Mouse (Mus musculus) macrophage (primary cell): ENCODE results near the gene Cst7. TPM values are rescaled to one million over a fixed set of nuclear protein-coding genes. Genes with fewer than 3 reads are reported as not detected.
"Not testable (repeated sequence)": the region's sequence is repeated elsewhere in the genome, so short reads cannot be mapped to it uniquely, and the experiment has no call there.

Experiments
- H3K27ac ChIP-seq: fragments of 350-480 bp; formaldehyde crosslinking; 2 replicates; pipeline ENCODE4 v1.9.0; 2021
- H3K36me3 ChIP-seq: fragments of 350-480 bp; formaldehyde crosslinking; 2 replicates; pipeline ENCODE4 v1.9.0; 2021; ENCODE audit errors: inconsistent target
- H3K4me3 ChIP-seq: fragments of 350-480 bp; formaldehyde crosslinking; 2 replicates; pipeline ENCODE4 v1.9.0; 2021; ENCODE audit errors: inconsistent target
- H3K79me2 ChIP-seq: fragments of 350-480 bp; formaldehyde crosslinking; 2 replicates; pipeline ENCODE4 v1.9.0; 2021; ENCODE audit errors: inconsistent target
- WGBS: methylation state at CpG from one replicate; pipeline ENCODE4 v1.1.7; 2026; ENCODE audit warnings: inconsistent platforms; ENCODE audit not compliant: missing documents; 5-methylcytosine and 5-hydroxymethylcytosine counted together
- polyA plus RNA-seq: library from polyadenylated mRNA; stranded (reverse); fragments of 250-400 nt; gene quantifications from 3 replicates; pipeline ENCODE4 v1.2.4, GENCODE M21; 2018; ENCODE audit warnings: inconsistent platforms
- total RNA-seq, 78 experiments: library from RNA; depleted of rRNA; stranded (reverse); fragments of 250-400 nt; gene quantifications; 1 replicate in 9 of 78; 2 replicates in 24 of 78; 3 replicates in 43 of 78; 4 replicates in 2 of 78; pipeline ENCODE4 v1.2.4; 2018; ENCODE audit warnings: inconsistent platforms in 56 of 78

Cst7 gene
- total RNA-seq (2018; cell fraction: chromatin; rRNA removed): 10 to 100 TPM in 13 of 26 experiments, 1 to 10 TPM in 7, under 1 TPM in 1, not detected in 5; 0.94 to 58.1 (median 12.1) TPM
- 100 to 1,000 TPM in 13 of 26 experiments, 10 to 100 TPM in 13; 10.0 to 363 (median 137) TPM for total RNA-seq (2018; cell fraction: cytosol; rRNA removed)
- 100 to 1,000 TPM in 5 of 26 experiments, 10 to 100 TPM in 14, 1 to 10 TPM in 7; 2.0 to 163 (median 64.5) TPM for total RNA-seq (2018; cell fraction: nucleus; rRNA removed)
- polyA plus RNA-seq: 5.6 to 14.2 TPM (median 9.1 TPM) in 3 replicates

DNA sequence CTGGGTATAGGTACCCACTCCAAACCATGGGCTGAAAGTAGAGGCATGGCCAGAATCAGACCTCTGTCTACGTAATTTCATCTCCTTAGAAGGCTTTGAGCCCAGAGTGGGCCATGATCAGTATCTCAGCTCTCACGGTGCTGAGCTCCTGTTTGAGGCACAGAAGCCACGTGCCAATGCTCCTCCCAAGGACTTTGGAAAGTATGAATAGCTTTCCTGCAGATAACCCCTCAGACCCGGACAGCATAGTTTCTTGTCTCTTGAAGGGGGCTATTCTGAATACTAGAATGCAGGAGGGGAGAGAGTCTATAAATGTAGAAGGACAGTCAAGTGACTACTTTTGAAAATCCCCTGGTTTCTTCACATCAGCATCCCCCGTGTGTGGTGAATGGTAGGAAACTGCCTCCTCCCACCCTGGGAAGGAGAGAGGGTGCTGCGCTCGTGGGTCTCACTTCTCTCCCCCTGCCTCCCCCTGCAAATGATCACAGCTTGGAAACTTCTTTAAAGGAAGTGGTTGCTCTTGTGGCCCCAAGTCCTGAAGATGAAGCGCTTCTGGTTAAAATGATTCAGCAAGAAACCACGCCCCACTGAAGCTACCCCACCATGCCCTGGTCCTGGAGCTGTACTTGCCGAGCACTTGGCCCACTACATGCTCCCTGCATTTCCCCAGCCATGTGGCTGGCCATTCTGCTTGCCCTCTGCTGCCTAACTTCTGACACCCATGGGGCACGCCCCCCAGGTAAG is at the start of gene Cst7:
TSS of gene Cst7 (plus strand) at position 569 of the 744 bp plus-strand sequence.
- 17% methylated on average over 10 of the region's 11 CpGs for WGBS
- H3K27ac ChIP-seq: no peak within 1 kb of the TSS
- no peak within 1 kb of the TSS; the same call in 1 of the 2 replicates for H3K4me3 ChIP-seq
- no peaks in the 10 kb centered on the region for H3K79me2 ChIP-seq
- no peaks in the 10 kb centered on the region for H3K36me3 ChIP-seq

DNA sequence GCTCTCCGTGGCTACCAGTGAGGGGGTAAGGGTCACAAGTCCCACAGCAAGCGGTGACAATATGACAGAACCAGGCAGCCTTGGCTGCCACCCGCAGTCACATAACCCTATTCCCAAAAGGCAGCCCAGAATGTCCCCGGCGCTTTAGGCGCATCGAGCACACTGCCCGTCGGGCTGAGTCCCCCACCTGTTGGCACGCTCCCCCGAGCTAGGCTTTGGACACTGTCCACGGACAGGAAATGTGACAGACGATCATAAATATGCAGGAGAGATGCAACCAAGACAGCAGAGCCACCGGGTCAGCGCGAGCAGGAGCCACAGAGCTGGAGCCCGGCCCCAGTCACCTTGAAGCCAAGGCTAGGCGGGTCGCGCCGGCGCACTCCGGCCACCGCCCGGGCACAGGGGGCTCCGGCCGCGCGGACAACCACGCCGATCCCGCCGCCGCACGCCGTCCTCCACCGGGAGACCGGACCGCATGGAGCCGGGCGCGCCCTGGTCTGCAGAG is 44.5 kb upstream of the Cst7 start:
- 7% methylated on average over 41 of the region's 42 CpGs for WGBS
- Histone ChIP-seq H3K79me2 (no peaks in the 10 kb centered on the region), H3K4me3 (no peak overlapping the region), H3K36me3 (no peaks in the 10 kb centered on the region), H3K27ac (no peak overlapping the region)

DNA sequence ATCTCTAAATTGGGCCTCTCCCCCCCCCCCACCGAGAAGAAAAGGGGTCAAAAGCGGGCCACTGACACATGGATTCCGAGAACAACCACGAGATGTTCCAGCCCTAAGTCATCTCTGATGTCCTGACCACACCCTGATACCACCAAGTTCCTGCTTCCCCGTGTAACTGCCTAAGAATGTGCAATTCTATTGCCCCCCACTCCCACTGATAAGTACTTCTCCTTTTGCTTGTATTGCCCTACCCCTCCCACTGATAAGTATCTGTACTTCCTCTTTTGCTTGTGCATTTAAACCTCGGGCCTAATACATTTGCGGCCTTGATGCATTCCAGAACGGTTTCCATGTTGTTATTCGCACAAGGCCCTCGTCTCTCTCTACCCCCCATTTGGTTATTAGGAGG is 20.6 kb upstream of the Cst7 start:
- not testable (repeated sequence) for H3K79me2 ChIP-seq, H3K27ac ChIP-seq, H3K36me3 ChIP-seq, H3K4me3 ChIP-seq
- WGBS: 68% methylated on average over 9 of the region's 10 CpGs

DNA sequence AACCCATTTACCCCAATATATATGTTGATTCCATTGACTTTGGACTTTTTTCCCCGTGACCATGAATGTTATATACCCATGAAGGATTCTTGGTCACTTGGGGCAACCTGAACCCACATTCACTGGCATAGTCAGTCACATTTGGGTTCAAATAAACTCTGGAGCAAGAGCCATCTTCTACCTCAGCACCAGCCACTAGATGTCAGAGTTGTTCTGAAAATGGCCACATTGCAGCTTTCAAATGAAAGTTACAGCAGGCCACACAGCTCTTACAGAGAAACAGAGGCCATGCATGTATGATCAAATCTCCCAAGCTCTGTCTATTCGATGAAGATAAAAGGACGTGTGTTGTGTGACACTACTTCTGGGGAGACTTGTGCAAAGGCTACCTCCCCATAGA is 11.6 kb upstream of the Cst7 start:
- WGBS: 41% methylated on average over 3 of the region's 3 CpGs
- no peak overlapping the region for H3K27ac ChIP-seq
- H3K4me3 ChIP-seq: no peak overlapping the region
- H3K79me2 ChIP-seq: no peaks in the 10 kb centered on the region
- H3K36me3 ChIP-seq: no peaks in the 10 kb centered on the region

DNA sequence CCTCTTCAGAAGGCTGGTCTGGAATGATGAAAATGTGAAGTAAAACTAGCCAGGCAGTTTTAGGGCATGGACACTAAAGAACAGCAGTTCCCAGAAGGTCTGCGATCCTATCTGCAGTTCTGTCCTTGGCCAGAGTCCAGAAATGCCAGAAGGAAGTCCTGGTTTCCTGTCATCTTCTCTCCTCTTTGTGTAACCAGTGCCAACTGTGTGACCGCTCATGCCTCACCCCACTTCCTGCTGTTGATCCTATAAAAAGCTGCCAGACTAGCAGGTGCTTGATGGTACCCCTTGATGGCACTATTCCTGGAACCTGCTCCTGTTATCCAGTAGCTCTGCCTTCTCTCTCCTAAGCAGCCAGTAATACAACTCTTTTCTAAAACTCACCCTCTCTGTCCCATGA is 3.2 kb upstream of the Cst7 start:
- Histone ChIP-seq H3K4me3 (no peak overlapping the region), H3K79me2 (no peaks in the 10 kb centered on the region), H3K27ac (peak overlapping the region; percentile 37; the same call in 1 of the 2 replicates), H3K36me3 (no peaks in the 10 kb centered on the region)
- 0% methylated on average over 2 of the region's 2 CpGs for WGBS

DNA sequence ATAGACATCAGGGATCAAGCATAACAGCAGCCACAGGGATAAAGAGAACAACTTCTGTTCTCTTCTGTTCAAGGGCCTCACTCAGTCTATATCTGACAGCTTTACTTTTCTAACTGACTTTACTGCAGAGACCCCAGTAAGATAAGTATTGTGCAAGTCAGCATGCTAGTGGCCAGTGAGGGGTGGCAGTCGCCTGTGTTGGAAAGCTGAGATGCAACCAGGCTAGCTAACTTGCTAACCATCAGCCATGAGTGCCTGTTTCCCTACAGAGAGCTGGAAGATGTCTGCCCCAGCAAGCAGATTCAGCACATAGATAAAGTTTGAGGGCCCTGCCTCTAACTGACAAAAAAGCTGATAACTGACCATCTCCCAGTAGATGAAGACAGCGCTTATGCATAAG is 546 bp downstream of the Cst7 start:
- no peaks in the 10 kb centered on the region for H3K79me2 ChIP-seq
- no peak overlapping the region for H3K27ac ChIP-seq
- H3K36me3 ChIP-seq: no peaks in the 10 kb centered on the region
- WGBS: 67% methylated on average over 2 of the region's 2 CpGs
- no peak overlapping the region; the same call in 1 of the 2 replicates for H3K4me3 ChIP-seq

DNA sequence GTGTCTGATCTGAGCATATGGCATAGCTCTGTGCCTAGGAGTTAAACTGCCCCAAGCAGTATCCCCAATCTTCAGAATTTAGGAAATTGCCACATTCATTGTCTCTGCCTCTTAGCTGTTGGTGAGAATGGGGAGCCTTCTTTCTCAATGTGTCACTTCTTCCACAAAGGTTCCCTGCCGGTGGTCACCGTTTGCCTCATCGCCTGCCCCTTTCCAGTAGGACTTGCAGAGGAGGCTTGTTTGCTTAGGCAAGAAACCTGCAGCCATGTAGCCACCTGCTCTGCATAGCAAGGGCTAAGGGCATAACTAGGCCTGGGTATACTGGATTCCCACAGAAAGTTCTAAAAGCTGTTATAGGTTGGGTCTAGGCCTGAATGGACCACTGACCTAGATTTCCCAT is 2.2 kb downstream of the Cst7 start:
- Histone ChIP-seq H3K4me3 (no peak overlapping the region), H3K36me3 (no peaks in the 10 kb centered on the region), H3K27ac (no peak overlapping the region), H3K79me2 (no peaks in the 10 kb centered on the region)
- 32% methylated on average over 3 of the region's 3 CpGs for WGBS

DNA sequence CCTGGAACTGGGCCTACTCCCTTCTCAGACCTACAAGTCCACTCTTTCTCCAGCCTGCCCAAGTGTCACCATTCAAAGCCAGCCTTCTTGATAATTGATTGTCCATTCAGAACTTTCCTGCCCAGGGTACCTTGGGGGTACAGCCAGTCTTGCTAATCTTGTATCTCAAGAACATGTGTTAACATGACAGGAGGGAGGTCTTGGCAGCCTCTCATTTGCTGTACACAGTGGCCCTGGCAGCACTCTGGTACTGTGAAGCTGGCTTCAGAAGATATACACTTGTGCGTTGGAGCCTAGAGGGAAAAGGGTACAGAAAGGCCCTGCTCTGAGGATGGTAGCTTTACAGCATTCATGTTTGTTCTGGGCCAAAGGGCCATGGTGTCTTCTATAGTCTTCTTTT is 6.0 kb downstream of the Cst7 start:
- 94% methylated on average over 1 of the region's 1 CpGs for WGBS
- Histone ChIP-seq H3K79me2 (no peaks in the 10 kb centered on the region), H3K36me3 (no peaks in the 10 kb centered on the region), H3K27ac (no peak overlapping the region), H3K4me3 (no peak overlapping the region)

DNA sequence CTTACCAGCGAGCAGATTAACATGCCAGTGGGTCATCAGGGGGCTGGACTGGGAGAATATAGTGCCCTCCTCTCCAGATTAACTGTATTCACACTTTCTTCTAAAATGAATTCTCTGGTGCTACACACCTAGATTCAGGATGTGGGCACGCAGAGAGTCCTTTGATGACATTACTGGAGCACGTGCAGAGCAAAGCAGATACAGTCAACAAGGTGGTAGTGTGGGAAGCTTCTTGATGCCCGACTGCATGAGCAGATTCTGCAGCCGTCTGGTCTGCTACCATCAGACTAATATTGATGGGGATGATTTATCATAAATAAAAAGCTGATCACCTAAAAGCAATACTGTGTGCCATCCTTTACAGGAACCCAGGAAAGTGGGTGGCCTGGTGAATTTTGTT is 8.4 kb downstream of the Cst7 start:
- H3K79me2 ChIP-seq: no peaks in the 10 kb centered on the region
- no peak overlapping the region for H3K27ac ChIP-seq
- 93% methylated on average over 5 of the region's 5 CpGs for WGBS
- H3K4me3 ChIP-seq: no peak overlapping the region
- peaks cover 6% of the 10 kb centered on the region for H3K36me3 ChIP-seq

DNA sequence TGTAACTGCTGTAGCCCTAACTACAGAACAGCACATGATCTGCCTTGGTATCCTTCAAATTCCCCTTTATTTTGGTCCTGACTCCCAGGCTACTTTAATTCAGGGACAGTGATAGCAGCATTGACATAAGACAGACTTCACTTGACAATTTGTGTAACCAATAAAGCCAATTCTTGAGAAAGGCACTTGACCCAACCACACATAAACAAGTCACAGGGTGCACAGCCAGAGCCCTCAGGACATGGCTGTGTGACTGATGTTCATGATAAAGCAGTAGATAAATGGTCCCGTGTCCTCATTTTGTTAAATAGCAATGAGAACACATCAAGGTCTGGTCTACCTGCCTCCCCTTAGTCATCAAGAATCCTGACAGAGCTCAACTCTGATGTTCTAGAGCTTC is 9.4 kb downstream of the Cst7 start:
- WGBS: 100% methylated on average over 1 of the region's 1 CpGs
- no peak overlapping the region for H3K4me3 ChIP-seq
- H3K36me3 ChIP-seq: peaks cover 16% of the 10 kb centered on the region
- H3K27ac ChIP-seq: no peak overlapping the region
- no peaks in the 10 kb centered on the region for H3K79me2 ChIP-seq

DNA sequence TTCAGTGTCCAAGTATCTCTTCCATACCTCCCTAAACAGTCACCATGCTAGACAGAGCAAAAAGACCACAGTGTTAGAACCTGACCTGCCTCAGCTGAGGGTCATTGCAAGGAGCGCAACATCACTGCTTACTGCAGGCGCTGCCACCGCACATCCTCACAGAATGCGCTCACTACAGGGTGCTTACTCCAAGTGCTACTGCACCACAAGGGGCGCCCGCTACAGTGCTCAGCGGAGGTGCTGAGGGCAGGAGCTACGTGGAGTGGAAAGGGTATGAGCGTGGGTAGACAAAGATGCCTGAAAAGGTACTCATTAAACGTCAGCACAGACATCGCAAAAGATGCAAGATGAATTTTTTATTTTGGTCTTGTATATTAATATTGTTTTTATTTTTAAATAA is 18.9 kb downstream of the Cst7 start:
- Histone ChIP-seq H3K27ac (no peak overlapping the region), H3K36me3 (peaks cover 50% of the 10 kb centered on the region), H3K79me2 (no peaks in the 10 kb centered on the region), H3K4me3 (no peak overlapping the region)
- WGBS: 99% methylated on average over 11 of the region's 11 CpGs

DNA sequence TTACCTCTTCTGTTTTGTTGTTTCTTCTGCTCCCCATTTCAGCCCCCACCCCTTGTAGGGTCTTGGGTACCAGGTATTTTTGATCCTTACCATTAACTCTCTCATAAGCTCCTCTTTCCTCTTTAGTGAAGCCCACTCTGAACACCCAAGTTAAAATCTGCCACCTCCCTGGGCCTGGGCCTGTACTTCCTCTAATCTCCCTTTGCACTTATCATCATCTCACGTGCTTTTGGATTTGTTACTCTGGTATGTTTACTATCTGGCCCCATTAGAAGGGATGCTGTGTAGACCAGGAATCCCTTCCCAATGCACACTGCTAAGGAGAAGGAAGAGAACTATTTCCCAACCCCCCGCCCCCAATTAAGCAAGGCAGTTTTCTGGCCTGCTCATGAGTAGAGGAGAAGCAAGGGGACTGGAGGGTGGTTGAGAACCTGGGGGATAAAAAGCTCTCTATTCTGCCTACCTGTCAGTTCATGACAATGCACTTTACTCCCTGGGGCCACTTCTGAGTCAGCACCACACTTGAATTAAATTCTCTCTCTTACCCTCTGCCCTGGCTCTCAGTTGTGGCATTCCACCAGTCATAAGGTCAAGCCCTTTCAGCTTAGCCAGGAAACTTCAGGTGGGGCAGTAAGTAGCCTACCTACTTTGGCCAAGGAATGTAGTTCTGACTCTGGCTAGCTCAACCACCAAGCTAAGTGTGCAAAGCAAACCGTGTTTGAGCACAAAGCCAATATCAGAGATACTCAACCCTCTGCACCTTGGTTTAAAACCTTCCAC is 25.4 kb downstream of the Cst7 start:
- Histone ChIP-seq H3K36me3 (peaks cover 11% of the 10 kb centered on the region; the same call in 1 of the 2 replicates), H3K79me2 (peaks cover 1% of the 10 kb centered on the region; the same call in 1 of the 2 replicates)

DNA sequence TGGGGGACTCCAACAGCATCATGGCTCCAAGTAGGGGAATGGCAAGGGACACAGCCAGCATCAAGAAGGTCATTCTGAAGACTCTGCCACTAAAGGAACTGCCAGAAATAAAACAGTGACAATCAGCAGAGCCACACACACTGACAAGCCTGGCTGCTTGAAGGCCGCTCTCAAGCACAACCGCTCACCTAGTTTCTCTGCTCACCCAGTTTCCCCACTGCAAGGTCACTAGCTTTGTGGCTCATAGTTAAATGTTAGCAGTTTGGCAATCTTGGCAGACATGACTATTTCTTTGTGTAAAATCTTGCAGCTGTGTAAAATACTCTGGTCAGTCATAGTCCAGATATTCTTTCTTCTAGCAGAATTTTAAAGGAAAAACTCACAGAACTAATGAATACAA is 30.0 kb downstream of the Cst7 start:
- WGBS: 100% methylated on average over 2 of the region's 2 CpGs
- H3K36me3 ChIP-seq: no peaks in the 10 kb centered on the region

More for the DNA sequence above, 25.4 kb downstream of the Cst7 start:
- Histone ChIP-seq H3K27ac (no peak overlapping the region), H3K4me3 (no peak overlapping the region)
- WGBS: 83% methylated on average over 3 of the region's 3 CpGs

DNA sequence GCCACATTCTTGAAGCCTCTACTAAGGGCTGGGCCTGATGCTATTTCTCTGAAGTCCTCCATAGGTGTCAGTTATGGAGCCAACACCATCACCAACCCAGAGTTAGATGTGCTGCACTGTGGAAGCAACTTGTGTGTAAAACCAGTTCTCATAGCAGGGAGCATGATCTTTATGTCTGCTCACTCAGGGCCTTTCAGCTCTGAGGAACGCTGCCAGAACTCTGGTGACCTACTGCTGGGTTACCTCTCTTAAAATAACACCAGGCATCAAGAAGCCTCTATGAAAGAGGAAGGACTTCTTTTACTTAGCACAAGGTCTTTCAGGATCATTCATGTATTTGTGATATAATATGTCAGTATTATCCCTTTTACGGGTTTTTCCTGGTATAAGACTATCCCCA is 32.0 kb downstream of the Cst7 start:
- Histone ChIP-seq H3K4me3 (no peak overlapping the region), H3K36me3 (no peaks in the 10 kb centered on the region), H3K27ac (no peak overlapping the region), H3K79me2 (peaks cover 66% of the 10 kb centered on the region)
- WGBS: 100% methylated on average over 2 of the region's 2 CpGs

More for the DNA sequence above, 30.0 kb downstream of the Cst7 start:
- Histone ChIP-seq H3K27ac (no peak overlapping the region), H3K79me2 (peaks cover 47% of the 10 kb centered on the region; the same call in 1 of the 2 replicates), H3K4me3 (no peak overlapping the region)
